Mouse (Mus musculus) cerebellum, adult 2 months (tissue): ENCODE data around the gene BC049715.

ENCODE experiments used
- CTCF ChIP-seq: fragments of 200-500 bp; IDR thresholded peaks from 2 replicates; pipeline ENCODE4 v1.5.1; 2011; ENCODE audit warnings: low read depth, mild to moderate bottlenecking, control low read depth, low read length, moderate library complexity, borderline replicate concordance; ENCODE audit not compliant: insufficient read depth
- POLR2A ChIP-seq: fragments of 200-500 bp; IDR thresholded peaks from 2 replicates; pipeline ENCODE4 v1.6.1; 2011; ENCODE audit warnings: low read length, control low read depth, borderline replicate concordance; ENCODE audit not compliant: insufficient read depth

DNA sequence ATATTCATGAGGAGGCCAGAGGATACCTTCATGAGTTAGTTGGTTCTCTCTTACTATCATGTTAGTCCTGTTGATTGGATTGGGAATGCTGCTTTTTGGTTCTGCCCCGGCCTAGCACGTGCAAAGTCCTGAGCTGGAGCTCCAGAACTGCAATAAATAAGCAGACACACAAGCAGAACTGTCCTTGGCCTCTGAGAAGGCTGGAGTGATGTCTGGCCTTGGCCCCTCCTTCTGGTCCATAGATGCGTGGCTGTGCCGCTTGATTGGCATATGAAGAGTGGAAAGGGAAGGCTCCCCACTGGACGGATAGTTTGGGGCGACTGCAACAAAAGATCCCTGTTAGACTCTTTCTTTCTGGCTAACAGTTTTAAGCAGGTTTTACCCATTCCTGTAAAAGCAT lies 61.6 kb downstream of the BC049715 start:
- TF ChIP-seq CTCF (no peak), POLR2A (no peak)
